Mouse (Mus musculus) lung, adult 2 months (tissue): Measurements from ENCODE around the gene Parvb.

Experiments used
- CTCF ChIP-seq: fragments of 200-500 bp; IDR thresholded peaks from 2 replicates; pipeline ENCODE4 v1.5.1; 2011; ENCODE audit warnings: mild to moderate bottlenecking, low read length, control low read depth; ENCODE audit not compliant: insufficient read depth
- POLR2A ChIP-seq: fragments of 200-500 bp; IDR thresholded peaks from 2 replicates; pipeline ENCODE4 v1.6.1; 2011; ENCODE audit warnings: low read depth, mild to moderate bottlenecking, control low read depth, low read length, borderline replicate concordance; ENCODE audit errors: extremely low read depth

- TF ChIP-seq CTCF (no peak), POLR2A (no peak)
Observed at GRCm38 (mm10) chr15:84253757-84254156, 21.9 kb downstream of the Parvb start.
